Mouse (Mus musculus) urinary bladder, postnatal 36 days (tissue): ENCODE measurements around the gene Mrps9.

Source experiments
- DNase-seq, 2 experiments: peaks; one replicate each; pipeline ENCODE4 v3.0.0; 2022; ENCODE audit warnings: low spot score in 2 of 2, mixed read lengths in 1 of 2

The Mrps9 gene

GRCm38 (mm10) chr1:42906696-42907095 is 55.7 kb downstream of the Mrps9 start:
- DNase-seq, result no peak

- DNase-seq, result no peak
Measured at GRCm38 (mm10) chr1:42907153-42907552, 56.1 kb downstream of the Mrps9 start.

- no peak for DNase-seq
Measured at GRCm38 (mm10) chr1:42915062-42915461, 64.0 kb downstream of the Mrps9 start.

DNA sequence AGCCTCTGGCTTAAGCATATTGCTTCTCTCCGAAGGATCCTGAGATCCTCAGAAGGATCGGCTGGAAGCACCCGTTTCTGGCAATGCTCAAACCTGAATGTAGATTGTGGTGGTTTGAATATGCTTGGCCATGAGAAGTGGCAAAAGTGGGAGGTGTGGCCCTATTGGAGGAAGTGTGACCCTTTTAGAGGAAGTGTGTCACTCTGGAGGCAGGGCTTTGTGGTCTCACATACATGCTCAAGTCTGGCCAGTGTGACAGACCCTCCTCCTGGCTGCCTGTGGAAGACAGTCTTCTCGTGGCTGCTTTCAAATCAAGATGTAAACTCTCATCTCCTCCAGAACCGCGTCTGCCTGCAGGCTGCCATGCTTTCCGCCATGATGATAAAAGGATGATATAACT is 65.7 kb downstream of the Mrps9 start:
- no peak for DNase-seq

- no peak for DNase-seq
Measured at GRCm38 (mm10) chr1:42917908-42918307, 66.9 kb downstream of the Mrps9 start.

- DNase-seq, result no peak
Measured at GRCm38 (mm10) chr1:42923924-42924323, 72.9 kb downstream of the Mrps9 start.

DNA sequence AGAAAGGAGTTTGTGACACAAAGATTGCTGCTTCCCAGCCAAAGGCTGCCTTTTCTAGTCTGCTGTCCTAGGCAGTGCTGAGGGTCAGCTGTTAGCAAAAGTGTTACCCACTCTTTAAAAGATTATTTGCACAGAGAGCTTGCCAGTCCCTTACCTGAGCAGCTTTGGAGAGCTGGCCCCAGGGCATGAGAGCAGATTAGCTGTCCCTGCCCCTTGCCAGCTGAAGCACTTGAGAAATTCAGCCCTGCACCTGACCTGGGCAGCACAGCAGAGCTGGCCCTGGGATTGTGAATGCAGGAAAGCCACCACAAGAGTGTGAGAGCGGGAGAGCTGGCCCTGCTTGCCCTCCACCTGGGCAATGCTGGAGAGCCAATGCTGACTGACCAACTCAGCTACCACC is 82.6 kb downstream of the Mrps9 start:
- DNase-seq, result no peak

DNA sequence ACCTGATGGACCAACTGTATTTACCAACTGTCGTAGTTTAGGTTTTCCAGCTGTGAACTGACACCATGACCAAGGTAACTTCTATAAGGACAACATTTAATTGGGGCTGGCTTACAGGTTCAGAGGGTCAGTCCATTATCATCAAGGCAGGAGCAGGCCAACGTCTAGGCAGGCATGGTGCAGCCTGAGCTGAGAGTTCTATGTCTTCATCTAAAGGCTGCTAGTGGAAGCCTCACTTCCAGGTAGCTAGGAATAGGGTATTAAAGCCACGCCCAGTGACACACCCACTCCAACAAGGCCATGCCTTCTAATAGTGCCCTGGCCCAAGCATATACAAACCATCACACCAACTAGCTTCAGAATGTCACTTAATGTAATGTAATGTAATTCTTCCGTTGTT is 97.5 kb downstream of the Mrps9 start:
- no peak for DNase-seq

DNA sequence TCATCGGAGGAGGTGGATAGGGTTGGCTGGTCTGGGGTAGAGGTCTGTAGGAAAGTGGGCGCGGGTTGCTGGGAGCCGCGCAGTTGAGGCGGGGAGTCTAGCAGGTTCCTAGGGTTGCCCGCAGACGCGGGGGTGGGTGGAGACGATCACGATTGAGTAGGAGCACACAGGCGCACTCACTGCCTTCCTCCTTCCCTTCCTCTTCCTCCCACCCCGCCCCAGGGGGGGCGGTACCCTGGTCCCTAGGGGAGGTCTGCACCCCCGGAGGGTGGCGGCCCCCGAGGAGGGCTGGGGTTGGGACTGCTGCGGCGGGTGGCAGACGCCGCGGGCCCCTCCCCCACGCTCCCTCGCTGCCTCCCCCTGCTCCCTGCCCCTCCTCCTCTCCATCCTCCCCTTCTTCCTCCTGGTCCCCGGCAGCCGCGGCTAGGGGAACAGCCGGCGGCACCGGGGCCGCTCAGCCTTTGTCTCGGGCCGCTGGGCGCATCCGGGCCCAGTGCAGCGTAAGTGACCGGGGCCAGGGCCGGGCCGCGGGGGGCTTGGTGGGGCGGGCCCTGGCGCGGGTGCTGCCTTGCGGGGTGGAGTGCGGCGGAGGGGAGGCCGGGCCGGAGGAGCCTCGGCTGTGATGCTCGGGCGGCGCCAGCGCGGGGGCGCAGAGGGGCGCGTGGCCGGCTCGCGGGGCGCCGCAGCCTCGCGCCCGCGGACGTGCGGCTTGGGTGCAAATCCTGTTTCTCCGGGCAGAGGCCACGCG is 101.9 kb downstream of the Mrps9 start, which contains the start of gene Gpr45:
TSS of gene Gpr45 (plus strand) at position 139 of the 748 bp plus-strand sequence.
- no peak for DNase-seq

GRCm38 (mm10) chr1:42953482-42953822 is 102.4 kb downstream of the Mrps9 start:
- DNase-seq, result no peak
